Mouse (Mus musculus) limb, embryonic 14.5 days (tissue): ENCODE measurements at regions not wholly inside any gene's neighbourhood (a gene's known extent, or its start where the extent isn't known, plus 50 kb on each side); places are given as distances from the start of the nearest gene placed in this dataset. TPM values are rescaled to one million over a fixed set of nuclear protein-coding genes. Genes with fewer than 3 reads are reported as not detected.

Source experiments
- ATAC-seq: fragments of 200-750 bp; cut with Nextera tagmentation; 2 replicates; pipeline ENCODE4 v1.8.0; 2017; ENCODE audit warnings: low read depth, moderate number of reproducible peaks, moderate TSS enrichment; ENCODE audit not compliant: low FRiP score
- DNase-seq: peaks from one replicate; pipeline ENCODE4 v3.0.0-alpha.2; 2015; ENCODE audit warnings: low spot score
- H3K27ac ChIP-seq: fragments of 300-500 bp; sonication (generic); replicated peaks from 2 replicates; pipeline ENCODE4 v1.5.1; 2014; ENCODE audit warnings: low read depth, mild to moderate bottlenecking, low read length, moderate library complexity, mixed read lengths
- H3K27me3 ChIP-seq: fragments of 300-500 bp; sonication (generic); 2 replicates; pipeline ENCODE4 v1.6.1; 2014; ENCODE audit warnings: low read length, mixed read lengths; ENCODE audit not compliant: control insufficient read depth, insufficient read depth
- H3K36me3 ChIP-seq: fragments of 300-500 bp; sonication (generic); 2 replicates; pipeline ENCODE4 v1.6.1; 2014; ENCODE audit warnings: mild to moderate bottlenecking, low read length, moderate library complexity, mixed read lengths; ENCODE audit not compliant: control insufficient read depth, insufficient read depth
- H3K4me1 ChIP-seq: fragments of 300-500 bp; sonication (generic); 2 replicates; pipeline ENCODE4 v1.6.1; 2014; ENCODE audit warnings: antibody characterized with exemption, low read length, mixed read lengths; ENCODE audit not compliant: control insufficient read depth, insufficient read depth
- H3K4me2 ChIP-seq: fragments of 300-500 bp; sonication (generic); replicated peaks from 2 replicates; pipeline ENCODE4 v1.6.1; 2014; ENCODE audit warnings: low read depth, mild to moderate bottlenecking, low read length, moderate library complexity; ENCODE audit not compliant: severe bottlenecking
- H3K4me3 ChIP-seq: fragments of 300-500 bp; sonication (generic); replicated peaks from 2 replicates; pipeline ENCODE4 v1.5.1; 2014; ENCODE audit warnings: low read length
- H3K9ac ChIP-seq: fragments of 300-500 bp; sonication (generic); 2 replicates; pipeline ENCODE4 v1.6.1; 2014; ENCODE audit warnings: mild to moderate bottlenecking, low read depth, low read length, moderate library complexity; ENCODE audit not compliant: severe bottlenecking
- H3K9me3 ChIP-seq: fragments of 300-500 bp; sonication (generic); 2 replicates; pipeline ENCODE4 v1.6.1; 2016; ENCODE audit warnings: low read length; ENCODE audit not compliant: control insufficient read depth
- POLR2A ChIP-seq: fragments of 200-500 bp; IDR thresholded peaks from 2 replicates; pipeline ENCODE4 v1.8.0; 2012; ENCODE audit warnings: inconsistent platforms, mild to moderate bottlenecking, moderate library complexity, borderline replicate concordance; ENCODE audit not compliant: insufficient read depth, insufficient read length; ENCODE audit errors: extremely low read depth
- WGBS: fragments of 180-500 bp; shearing (Covaris S2); extraction: QIAGEN DNeasy Blood & Tissue Kit; methylation state at CpG from one replicate; pipeline ENCODE4 v1.1.7; 2014; 5-methylcytosine and 5-hydroxymethylcytosine counted together
- microRNA-seq: library from miRNA; unstranded; fragments of <30 nt; microRNA quantifications from one replicate; pipeline ENCODE4, GENCODE M21; 2016

GRCm38 (mm10) chr12:113428461-113428860 is 60.9 kb upstream of the Adam6b start:
- H3K9me3 ChIP-seq: no peaks in the 10 kb centered on the region
- H3K36me3 ChIP-seq: no peaks in the 10 kb centered on the region
- TF ChIP-seq POLR2A: no peak
- DNase-seq: no peak
- H3K4me1 ChIP-seq: no peaks in the 10 kb centered on the region
- no peak overlapping the region for H3K27ac ChIP-seq
- 79% methylated on average over 3 of the region's 3 CpGs for WGBS
- no peak overlapping the region for H3K4me2 ChIP-seq
- no peak overlapping the region for H3K9ac ChIP-seq
- no peak overlapping the region for H3K4me3 ChIP-seq
- H3K27me3 ChIP-seq: no peaks in the 10 kb centered on the region
- no peak for ATAC-seq

- no peak overlapping the region for H3K4me3 ChIP-seq
- H3K27ac ChIP-seq: no peak overlapping the region
- no peaks in the 10 kb centered on the region for H3K27me3 ChIP-seq
- 80% methylated on average over 2 of the region's 2 CpGs for WGBS
- H3K4me2 ChIP-seq: no peak overlapping the region
- H3K9me3 ChIP-seq: no peaks in the 10 kb centered on the region
- H3K9ac ChIP-seq: no peak overlapping the region
- no peaks in the 10 kb centered on the region for H3K4me1 ChIP-seq
- DNase-seq (no peak), ATAC-seq (no peak)
- no peaks in the 10 kb centered on the region for H3K36me3 ChIP-seq
- no peak for TF ChIP-seq POLR2A
Observed at GRCm38 (mm10) chr12:113428901-113429300, 60.4 kb upstream of the Adam6b start.

GRCm38 (mm10) chr12:113430340-113430739 is 59.0 kb upstream of the Adam6b start:
- ATAC-seq (no peak), DNase-seq (no peak)
- H3K9ac ChIP-seq: no peak overlapping the region
- no peak overlapping the region for H3K4me3 ChIP-seq
- no peak overlapping the region for H3K27ac ChIP-seq
- no peaks in the 10 kb centered on the region for H3K4me1 ChIP-seq
- TF ChIP-seq POLR2A: no peak
- no peak overlapping the region for H3K4me2 ChIP-seq
- 78% methylated on average over 6 of the region's 6 CpGs for WGBS
- no peaks in the 10 kb centered on the region for H3K36me3 ChIP-seq
- H3K9me3 ChIP-seq: no peaks in the 10 kb centered on the region
- H3K27me3 ChIP-seq: no peaks in the 10 kb centered on the region

Small RNA genes lying in the stretch of these regions (microRNA-seq; reads per million reads assigned to microRNA genes)
- gene Gm22175 (not detected), gene Gm24022 (not detected), gene Gm25747 (not detected)
